Mouse (Mus musculus) spleen, adult 18-20 months (tissue): Measurements from ENCODE around the gene Inhbb.

Experiments used
- DNase-seq, 2 experiments: peaks; one replicate each; pipeline ENCODE4 v3.0.0; 2022; ENCODE audit warnings: mixed read lengths in 2 of 2

The Inhbb gene

DNA sequence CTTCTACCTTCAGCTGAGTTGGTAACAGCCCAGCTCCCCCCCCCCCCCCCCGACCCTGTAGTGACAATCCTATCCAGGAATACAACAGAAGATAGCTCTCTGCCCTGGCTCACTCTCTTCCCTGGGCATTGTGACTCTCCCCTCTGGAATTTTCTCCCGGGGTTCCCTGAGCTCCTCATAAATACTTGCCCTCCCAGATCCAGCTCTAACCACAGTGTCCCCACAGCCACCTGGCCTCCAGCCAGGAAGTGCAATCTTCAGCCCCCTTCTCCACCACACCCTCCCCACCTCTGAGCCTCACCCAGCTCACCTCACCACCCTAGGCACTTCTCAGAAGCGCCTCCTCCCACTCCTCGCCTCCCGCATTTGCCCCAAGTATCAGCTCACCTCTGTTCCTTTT lies 46.7 kb downstream of the Inhbb start:
- no peak for DNase-seq

- DNase-seq = no peak
These were observed 54.5 kb downstream of the Inhbb start for GRCm38 (mm10) chr1:119367546-119367945.

GRCm38 (mm10) chr1:119366315-119366714 lies 55.7 kb downstream of the Inhbb start:
- DNase-seq = no peak
